Mouse (Mus musculus) telencephalon, adult 2 months (tissue): ENCODE measurements around the gene Grin2b.

Experiments used
- DNase-seq: peaks from one replicate; pipeline ENCODE4 v3.0.0-alpha.2; 2011; ENCODE audit warnings: low read depth, low spot score

Grin2b gene

GRCm38 (mm10) chr6:136173191-136173896, at the start of gene Grin2b:
Gene Grin2b, minus strand, starts transcription at chr6:136173511.
- peak; percentile 82 for DNase-seq

DNA sequence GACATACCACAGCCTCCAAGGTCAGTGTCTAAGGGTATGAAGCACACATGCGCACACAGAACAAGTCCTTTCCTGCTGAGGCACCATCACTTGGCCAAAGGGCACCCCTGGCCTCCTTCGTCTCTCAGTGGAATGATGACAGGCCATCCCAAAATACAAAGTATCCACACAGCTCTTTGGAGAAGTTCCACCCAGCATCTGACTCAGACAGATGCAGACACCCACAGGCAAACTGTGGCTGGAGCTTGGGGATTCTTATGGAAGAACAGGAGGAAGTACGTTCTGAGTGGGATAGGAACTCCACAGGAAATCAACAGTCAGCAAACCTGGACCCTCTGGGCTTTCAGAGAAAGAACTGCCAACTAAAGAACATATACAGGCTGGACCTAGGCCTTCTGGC, 48.6 kb upstream of the Grin2b start:
- no peak for DNase-seq

DNA sequence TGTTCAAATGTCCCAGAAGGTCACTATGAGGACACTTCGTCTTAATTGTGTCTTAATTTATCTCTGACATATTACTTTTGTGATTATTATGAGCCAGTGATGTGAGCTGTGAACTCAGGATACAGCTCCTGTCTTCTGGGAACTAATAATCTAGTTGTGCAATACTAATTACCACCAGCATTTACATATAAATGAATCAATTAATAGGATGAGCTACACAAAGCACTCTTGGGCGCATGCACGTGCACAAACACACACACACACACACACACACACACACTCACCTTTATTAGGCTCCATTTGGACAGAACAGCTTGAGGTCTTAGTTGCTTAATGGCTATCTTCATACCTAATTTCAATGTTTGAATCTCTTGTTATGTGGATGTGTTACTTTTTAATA, 37.1 kb upstream of the Grin2b start:
- no peak for DNase-seq

GRCm38 (mm10) chr6:136199814-136200213, 26.5 kb upstream of the Grin2b start:
- no peak for DNase-seq

DNA sequence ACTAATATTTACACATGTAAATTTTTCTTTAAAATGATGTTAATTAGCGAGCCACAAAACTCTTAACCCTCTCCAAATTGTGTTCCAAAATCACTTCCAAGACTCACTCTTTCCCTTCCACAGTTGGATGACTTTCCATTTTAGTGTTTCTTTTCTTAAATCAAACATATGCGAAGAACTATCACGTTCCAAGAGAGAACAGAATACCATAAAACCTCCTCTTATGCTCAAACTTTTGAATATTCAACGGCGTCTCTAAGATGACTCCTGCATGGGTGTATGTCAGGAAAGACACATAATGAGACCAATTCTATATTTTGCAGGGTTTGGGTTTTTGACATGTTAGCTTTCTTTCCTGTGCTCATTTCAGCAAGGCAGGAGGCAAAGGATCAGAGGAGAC, 21.3 kb upstream of the Grin2b start:
- peak; percentile 62 for DNase-seq

GRCm38 (mm10) chr6:136178066-136178465, 4.8 kb upstream of the Grin2b start:
- no peak for DNase-seq

DNA sequence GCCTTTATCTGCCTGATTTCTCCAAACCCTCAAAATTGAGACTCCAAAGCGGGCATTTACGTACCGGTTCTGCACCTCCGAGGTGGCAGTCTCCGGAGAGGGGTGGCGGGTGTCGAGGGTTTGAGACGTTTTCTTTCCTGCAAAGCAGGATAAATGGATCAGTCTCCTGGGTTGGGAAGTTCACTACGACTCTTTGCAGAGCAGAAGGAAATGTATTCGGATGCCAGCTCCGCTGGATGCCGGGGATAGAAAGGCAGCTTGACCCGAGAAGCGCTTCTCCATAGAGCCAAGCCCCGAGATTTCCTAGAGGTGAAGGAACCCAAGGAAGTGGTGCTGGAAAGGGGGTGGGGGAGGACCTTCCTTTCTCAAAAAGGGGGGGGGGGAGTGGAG, 515 bp downstream of the Grin2b start:
- no peak for DNase-seq

DNA sequence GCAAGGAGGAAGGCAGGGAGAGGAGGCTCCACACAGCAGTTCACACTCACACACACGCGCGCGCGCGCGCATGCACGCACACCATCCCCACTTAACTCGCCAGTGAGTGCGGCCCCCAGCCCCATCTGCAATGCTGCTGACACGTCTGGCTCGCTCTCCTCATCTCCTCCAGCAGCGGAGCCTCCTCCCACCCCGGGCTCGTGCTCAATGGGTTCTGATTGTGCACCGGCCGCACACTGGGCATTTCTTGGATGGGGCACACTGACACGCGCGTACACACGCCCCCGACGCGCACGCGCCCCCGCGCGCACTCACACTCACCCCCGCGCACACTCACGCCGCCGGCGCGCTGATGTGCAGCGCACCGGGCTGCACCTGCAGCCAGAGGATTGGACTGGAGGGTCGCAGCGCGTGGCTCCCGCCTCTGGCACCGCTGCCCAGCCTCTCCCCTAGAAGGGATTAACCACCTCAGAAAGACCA, 1.1 kb downstream of the Grin2b start:
- DNase-seq, result peak; percentile 57

DNA sequence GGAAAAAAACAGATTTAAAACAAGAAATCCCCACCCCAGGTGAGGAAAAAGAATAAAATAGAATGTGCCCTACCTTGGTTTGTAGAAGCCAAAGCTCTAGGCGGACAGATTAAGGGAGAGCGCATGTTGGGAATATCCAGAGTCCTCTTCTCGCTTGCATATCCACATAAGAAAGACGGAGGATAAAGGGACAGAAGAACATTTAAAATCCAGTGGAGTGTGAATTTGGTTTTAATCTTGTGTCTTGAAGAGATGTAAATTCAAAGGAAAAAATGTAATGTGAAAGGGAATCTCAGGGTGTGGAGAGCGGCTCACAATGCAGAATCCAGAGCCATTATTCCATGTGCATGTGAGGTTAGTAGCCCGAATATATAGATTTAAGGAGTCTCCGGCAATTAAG, 2.0 kb downstream of the Grin2b start:
- DNase-seq, result no peak

DNA sequence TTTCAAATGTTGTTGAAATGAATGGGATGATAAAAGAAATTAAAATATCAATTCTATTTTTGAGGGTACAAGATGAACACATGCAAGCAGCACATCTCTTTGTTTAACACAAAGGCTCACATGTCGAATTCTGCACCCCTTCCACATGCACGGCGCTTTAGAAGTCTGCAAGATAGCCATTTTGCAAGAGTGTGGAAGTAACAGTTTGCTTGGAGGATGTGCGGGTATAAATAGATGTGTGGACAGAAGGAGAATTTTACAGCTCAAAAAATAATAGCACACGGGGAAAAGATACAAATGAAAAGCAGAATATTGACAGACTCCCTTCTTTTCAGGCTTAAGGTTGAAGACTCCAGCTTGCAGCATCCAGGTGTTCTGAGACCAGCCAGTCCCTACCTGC, 2.9 kb downstream of the Grin2b start:
- no peak for DNase-seq

- DNase-seq, result no peak
Observed at GRCm38 (mm10) chr6:136167361-136167760, 6.0 kb downstream of the Grin2b start.

DNA sequence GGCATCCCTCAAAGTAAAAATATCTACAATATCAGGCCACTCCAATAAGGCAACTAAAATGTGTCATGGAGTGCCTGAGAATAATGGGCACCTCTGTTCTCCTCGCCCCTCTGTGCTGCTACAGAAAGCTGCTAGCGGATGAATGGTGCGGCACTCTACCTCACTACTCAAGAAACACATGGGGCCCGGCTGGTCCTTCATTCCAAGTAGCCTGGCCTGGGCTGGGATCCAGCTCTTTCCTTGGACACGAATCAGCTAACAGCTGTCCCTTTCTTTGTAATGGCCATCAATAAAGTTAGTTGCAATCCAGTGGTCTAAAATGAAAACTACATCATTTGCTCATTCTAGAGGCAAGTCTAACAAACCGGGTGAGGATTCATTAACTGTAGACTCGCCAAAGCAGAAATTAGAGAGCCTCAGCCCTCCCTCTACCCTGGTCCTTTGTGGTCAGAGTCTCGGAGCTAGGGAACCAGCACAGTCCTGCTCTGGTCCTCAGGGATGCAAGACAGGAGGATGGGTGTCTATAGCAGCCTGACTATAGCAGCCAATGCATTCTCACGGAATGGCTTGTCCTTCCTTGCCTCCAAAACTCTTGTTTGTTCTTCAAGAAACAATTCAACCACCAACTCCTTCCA, 7.8 kb downstream of the Grin2b start:
- no peak for DNase-seq

GRCm38 (mm10) chr6:136162090-136162489, 11.2 kb downstream of the Grin2b start:
- DNase-seq, result no peak

- no peak for DNase-seq
Observed at GRCm38 (mm10) chr6:136153444-136153843, 19.9 kb downstream of the Grin2b start.

DNA sequence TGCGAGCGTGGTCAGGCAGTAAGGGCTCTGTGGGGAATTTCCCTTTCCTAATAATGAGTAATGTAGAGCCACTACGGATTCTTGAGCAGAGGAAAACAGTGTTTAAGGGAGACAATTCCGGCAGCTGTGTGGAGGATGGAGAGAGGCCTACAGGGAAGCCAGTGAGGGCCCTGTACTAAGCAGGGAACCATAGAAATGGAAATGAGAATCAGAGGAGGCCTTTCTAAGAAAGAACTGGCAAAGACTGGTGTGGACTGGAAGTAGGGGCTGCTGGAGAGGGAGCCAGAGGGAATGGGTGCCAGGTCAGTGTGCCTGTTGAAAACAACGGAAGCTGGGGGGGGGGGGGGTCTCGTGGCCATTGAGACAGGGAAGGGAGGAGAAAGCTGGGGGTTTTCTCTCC, 23.2 kb downstream of the Grin2b start:
- no peak for DNase-seq

GRCm38 (mm10) chr6:136139967-136140366, 33.3 kb downstream of the Grin2b start:
- no peak for DNase-seq

DNA sequence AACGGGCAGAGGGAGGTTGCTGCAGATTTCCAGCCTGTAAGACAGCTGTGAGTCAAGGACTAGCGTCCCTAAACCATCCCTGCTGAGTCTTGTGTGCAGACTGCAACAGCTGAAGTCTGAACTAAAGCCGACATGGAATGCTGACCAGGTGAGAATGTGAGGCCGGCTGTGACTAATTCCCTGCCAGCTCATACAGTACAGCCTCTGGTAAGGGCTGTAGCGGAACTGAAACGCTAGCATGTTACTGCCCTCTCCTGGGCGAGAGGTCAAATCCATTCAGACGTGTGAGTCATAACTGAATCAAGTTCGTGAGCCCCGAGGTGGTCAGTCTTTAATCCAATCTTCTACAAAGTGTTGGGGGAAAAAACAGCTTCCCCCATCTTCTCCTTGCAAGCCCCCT, 42.9 kb downstream of the Grin2b start:
- no peak for DNase-seq

GRCm38 (mm10) chr6:136122593-136122992, 50.7 kb downstream of the Grin2b start:
- DNase-seq, result no peak

GRCm38 (mm10) chr6:136117390-136117789, 55.9 kb downstream of the Grin2b start:
- DNase-seq, result no peak

- DNase-seq, result no peak
Observed at GRCm38 (mm10) chr6:136113639-136114410, 59.5 kb downstream of the Grin2b start.

- DNase-seq, result no peak
Observed at GRCm38 (mm10) chr6:136109172-136109571, 64.1 kb downstream of the Grin2b start.

DNA sequence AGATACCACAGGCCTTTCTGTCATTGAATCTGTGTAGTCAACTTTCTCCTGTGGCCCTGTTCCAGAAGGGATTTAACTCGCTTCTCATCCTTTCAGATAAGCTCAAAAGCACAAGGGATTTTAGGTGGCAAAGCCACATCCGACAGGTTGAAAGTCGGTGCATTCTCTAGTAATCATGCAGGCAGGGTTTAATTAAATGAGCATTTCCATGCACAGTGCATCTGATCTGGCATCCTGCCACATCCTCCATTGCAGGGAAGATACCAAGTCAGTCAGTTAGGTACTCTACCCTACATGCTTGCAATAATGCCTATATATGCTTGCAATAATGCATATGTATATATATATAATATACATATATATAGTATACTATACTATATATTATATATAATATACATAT, 64.8 kb downstream of the Grin2b start:
- no peak for DNase-seq

DNA sequence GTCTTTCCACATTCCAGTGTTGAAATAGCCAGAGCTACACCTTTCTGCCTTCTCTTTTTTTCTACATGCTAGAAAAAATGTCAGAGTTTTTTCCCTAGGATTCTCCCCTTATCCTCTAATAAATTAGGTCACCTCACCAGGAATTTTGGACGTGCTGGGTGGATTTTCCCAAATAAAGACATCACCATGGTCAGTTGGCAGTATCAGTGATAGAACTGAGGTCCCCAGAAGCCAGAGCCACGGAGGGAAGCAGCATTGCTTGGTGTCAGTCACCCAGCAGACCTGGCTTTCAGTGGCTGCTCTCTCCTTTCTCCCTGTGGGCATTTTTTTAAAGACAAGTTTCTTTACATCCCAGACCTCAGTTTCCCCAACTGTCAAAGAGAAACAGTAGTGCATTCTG, 68.1 kb downstream of the Grin2b start:
- no peak for DNase-seq
